Mouse (Mus musculus) midbrain, embryonic 15.5 days (tissue): ENCODE results near the gene Vax2. TPM values are rescaled to one million over a fixed set of nuclear protein-coding genes. Genes with fewer than 3 reads are reported as not detected.

Experiments
- ATAC-seq: fragments of 200-750 bp; cut with Nextera tagmentation; replicated peaks from 2 replicates; pipeline ENCODE4 v1.8.0; 2017; ENCODE audit warnings: moderate TSS enrichment
- H3K27ac ChIP-seq: fragments of 300-500 bp; sonication (generic); 2 replicates; pipeline ENCODE4 v1.5.1; 2015; ENCODE audit warnings: mild to moderate bottlenecking, inconsistent platforms
- H3K27me3 ChIP-seq: fragments of 300-500 bp; sonication (generic); replicated peaks from 2 replicates; pipeline ENCODE4 v1.6.1; 2015; ENCODE audit warnings: inconsistent platforms
- H3K36me3 ChIP-seq: fragments of 300-500 bp; sonication (generic); replicated peaks from 2 replicates; pipeline ENCODE4 v1.6.1; 2015; ENCODE audit warnings: inconsistent platforms
- H3K4me1 ChIP-seq: fragments of 300-500 bp; sonication (generic); 2 replicates; pipeline ENCODE4 v1.6.1; 2015; ENCODE audit warnings: inconsistent platforms
- H3K4me2 ChIP-seq: fragments of 300-500 bp; sonication (generic); 2 replicates; pipeline ENCODE4 v1.6.1; 2015; ENCODE audit warnings: inconsistent platforms, mild to moderate bottlenecking, moderate library complexity
- H3K4me3 ChIP-seq: fragments of 300-500 bp; sonication (generic); 2 replicates; pipeline ENCODE4 v1.5.1; 2015; ENCODE audit warnings: mild to moderate bottlenecking, inconsistent platforms
- H3K9ac ChIP-seq: fragments of 300-500 bp; sonication (generic); 2 replicates; pipeline ENCODE4 v1.6.1; 2015; ENCODE audit warnings: mild to moderate bottlenecking, inconsistent platforms
- H3K9me3 ChIP-seq: fragments of 300-500 bp; sonication (generic); 2 replicates; pipeline ENCODE4 v1.6.1; 2016; ENCODE audit warnings: inconsistent platforms
- WGBS: fragments of 180-500 bp; shearing (Covaris S2); methylation state at CpG from one replicate; pipeline ENCODE4 v1.1.7; 2015; ENCODE audit warnings: mixed read lengths; 5-methylcytosine and 5-hydroxymethylcytosine counted together
- polyA plus RNA-seq: library from polyadenylated mRNA; unstranded; fragments of >200 nt; fragmentation: Nextera tagmentation; extraction: Ambion mirVana; gene quantifications from 2 replicates; pipeline ENCODE4 v1.2.1, GENCODE M21; 2015

The Vax2 gene
- polyA plus RNA-seq, 1 experiment from 2014 or later, result 0.18 TPM

- WGBS, result 72% methylated on average over 5 of the region's 5 CpGs
- Histone ChIP-seq H3K36me3 (no peaks in the 10 kb centered on the region), H3K4me1 (no peaks in the 10 kb centered on the region), H3K27me3 (no peaks in the 10 kb centered on the region), H3K4me3 (no peak overlapping the region), H3K9ac (no peak overlapping the region), H3K27ac (no peak overlapping the region), H3K9me3 (no peaks in the 10 kb centered on the region), H3K4me2 (no peak overlapping the region)
- no peak for ATAC-seq
Measured at GRCm38 (mm10) chr6:83744126-83744525, 33.1 kb downstream of the Vax2 start.

GRCm38 (mm10) chr6:83744557-83744956, 33.5 kb downstream of the Vax2 start:
- H3K9ac ChIP-seq, result no peak overlapping the region
- H3K27ac ChIP-seq, result no peak overlapping the region
- H3K9me3 ChIP-seq, result no peaks in the 10 kb centered on the region
- no peaks in the 10 kb centered on the region for H3K4me1 ChIP-seq
- no peaks in the 10 kb centered on the region for H3K36me3 ChIP-seq
- WGBS, result 80% methylated on average over 5 of the region's 5 CpGs
- H3K4me3 ChIP-seq, result no peak overlapping the region
- no peak overlapping the region for H3K4me2 ChIP-seq
- ATAC-seq, result no peak
- H3K27me3 ChIP-seq, result no peaks in the 10 kb centered on the region

DNA sequence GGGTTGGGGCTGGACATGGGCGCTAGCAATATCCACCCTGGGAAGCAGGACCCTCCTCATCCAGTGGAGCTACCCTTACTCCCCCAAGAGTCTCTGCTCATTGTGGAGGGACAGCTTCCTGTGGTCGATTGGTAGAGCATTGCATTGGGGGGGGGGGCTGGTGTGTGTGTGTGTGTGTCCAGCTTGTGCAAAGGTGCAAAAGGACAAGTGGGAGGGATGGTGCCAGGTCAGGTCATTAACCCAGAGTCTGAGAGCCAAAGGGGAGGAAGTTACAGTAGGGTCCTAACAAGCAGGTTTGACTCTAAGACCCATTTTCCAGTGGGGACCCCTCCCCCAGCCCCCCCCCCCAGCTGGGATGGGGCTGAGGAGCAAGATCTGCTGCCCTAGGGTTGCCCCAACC, 34.4 kb downstream of the Vax2 start:
- Histone ChIP-seq H3K4me1 (no peaks in the 10 kb centered on the region), H3K36me3 (no peaks in the 10 kb centered on the region), H3K4me2 (no peak overlapping the region), H3K27me3 (no peaks in the 10 kb centered on the region), H3K27ac (no peak overlapping the region), H3K9ac (no peak overlapping the region), H3K4me3 (no peak overlapping the region), H3K9me3 (no peaks in the 10 kb centered on the region)
- 63% methylated on average over 2 of the region's 2 CpGs for WGBS
- no peak for ATAC-seq

DNA sequence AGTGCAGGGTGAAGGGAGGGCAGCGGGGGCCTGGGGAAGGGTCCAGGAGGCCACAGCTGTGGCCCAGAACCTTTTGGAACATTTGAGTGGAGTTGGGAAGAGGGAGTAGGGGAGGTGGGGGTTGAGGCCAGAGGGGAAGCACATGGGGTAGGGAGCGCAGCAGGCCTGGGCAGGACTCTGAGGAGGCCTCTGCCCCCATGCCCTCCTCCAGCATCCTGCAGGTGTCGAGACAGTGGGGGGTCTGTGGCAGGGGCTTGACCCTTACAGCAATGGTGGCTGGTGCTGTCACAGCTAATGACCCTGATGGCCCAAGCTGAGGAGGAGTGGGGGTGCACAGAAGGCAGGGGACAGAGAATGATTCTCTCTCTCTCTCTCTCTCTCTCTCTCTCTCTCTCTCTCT, 38.2 kb downstream of the Vax2 start:
- no peak for ATAC-seq
- WGBS, result 62% methylated on average over 2 of the region's 3 CpGs
- Histone ChIP-seq H3K4me2 (no peak overlapping the region), H3K27ac (no peak overlapping the region), H3K9me3 (no peaks in the 10 kb centered on the region), H3K4me3 (no peak overlapping the region), H3K36me3 (no peaks in the 10 kb centered on the region), H3K9ac (no peak overlapping the region), H3K27me3 (no peaks in the 10 kb centered on the region; the same call in 1 of the 2 replicates), H3K4me1 (no peaks in the 10 kb centered on the region)

DNA sequence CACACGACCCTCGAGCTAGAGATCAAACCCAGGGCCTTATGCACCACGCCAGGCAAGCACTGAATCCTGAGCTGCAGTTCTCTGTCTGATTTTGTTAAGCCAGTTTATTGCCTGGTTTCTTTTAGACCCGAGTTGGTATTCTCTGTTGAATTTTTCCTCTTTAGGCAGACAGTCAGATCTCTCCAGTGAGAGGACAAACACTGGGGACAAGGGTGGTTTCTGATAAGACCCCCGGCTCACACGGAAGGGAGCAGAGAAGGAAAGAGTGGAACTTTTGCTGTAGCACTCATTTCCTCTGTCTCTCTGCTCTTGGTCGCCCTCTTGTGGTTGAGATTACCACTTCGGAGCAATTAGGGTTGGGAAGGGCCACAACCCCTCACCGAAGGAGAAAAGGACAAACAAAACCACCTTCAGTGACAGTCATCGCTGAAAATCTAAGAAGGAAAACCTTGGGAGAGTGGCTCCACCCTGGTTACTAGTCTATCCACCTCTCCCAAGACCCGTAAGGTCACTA, 39.2 kb downstream of the Vax2 start:
- H3K9ac ChIP-seq, result no peak overlapping the region
- H3K4me3 ChIP-seq, result no peak overlapping the region
- ATAC-seq, result no peak
- peaks cover 1% of the 10 kb centered on the region; the same call in 1 of the 2 replicates for H3K27me3 ChIP-seq
- no peak overlapping the region for H3K27ac ChIP-seq
- H3K4me2 ChIP-seq, result no peak overlapping the region
- no peaks in the 10 kb centered on the region for H3K4me1 ChIP-seq
- H3K36me3 ChIP-seq, result no peaks in the 10 kb centered on the region
- 6% methylated on average over 11 of the region's 11 CpGs for WGBS
- no peaks in the 10 kb centered on the region for H3K9me3 ChIP-seq

DNA sequence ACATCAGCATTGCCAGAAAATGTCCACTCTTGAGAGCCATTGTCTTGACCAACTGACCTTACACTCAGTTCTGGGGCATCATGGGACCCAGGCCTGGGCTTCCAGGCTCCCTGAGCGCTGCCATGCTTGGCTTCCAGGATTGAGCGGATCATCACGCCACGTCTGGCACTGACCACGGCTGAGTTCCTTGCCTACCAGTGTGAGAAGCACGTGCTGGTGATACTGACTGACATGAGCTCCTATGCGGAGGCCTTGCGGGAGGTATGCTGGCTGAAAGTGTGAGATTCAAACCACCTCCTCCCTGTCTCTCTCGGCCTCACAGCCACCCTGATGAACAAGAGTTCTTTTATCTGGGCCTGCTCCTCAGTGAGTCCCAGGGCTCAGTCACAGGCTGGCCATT, 45.0 kb downstream of the Vax2 start:
- H3K27ac ChIP-seq, result no peak overlapping the region
- WGBS, result 72% methylated on average over 9 of the region's 9 CpGs
- peaks cover 5% of the 10 kb centered on the region for H3K4me1 ChIP-seq
- H3K9ac ChIP-seq, result no peak overlapping the region
- no peaks in the 10 kb centered on the region for H3K36me3 ChIP-seq
- peaks cover 39% of the 10 kb centered on the region for H3K27me3 ChIP-seq
- no peak overlapping the region for H3K4me2 ChIP-seq
- H3K9me3 ChIP-seq, result no peaks in the 10 kb centered on the region
- no peak overlapping the region for H3K4me3 ChIP-seq
- ATAC-seq, result no peak

DNA sequence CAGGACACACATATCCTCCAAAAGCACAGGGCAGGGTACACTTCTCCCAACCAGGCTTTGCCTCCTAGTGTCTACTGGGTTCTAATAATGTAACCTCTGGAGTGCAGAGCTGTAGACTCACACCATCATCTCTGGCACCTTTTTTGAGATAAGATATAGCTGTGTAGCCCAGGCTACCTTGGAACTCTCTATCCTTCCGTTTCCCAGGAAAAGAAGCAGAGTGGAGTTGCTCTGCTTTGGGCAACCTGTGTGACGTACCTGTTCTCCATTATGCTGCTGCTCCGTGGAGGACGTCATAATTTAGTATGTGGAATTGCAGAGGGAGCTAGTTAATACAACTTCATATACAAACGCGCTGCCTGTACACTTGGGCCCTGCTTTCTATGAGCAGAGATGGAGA, 51.3 kb downstream of the Vax2 start, which contains the start of gene Ankrd53:
Gene Ankrd53 (plus strand): TSS at position 301 of the 400 bp plus-strand sequence.
- Histone ChIP-seq H3K4me2 (peak within 1 kb of the TSS; percentile 38), H3K27ac (no peak within 1 kb of the TSS), H3K4me1 (peaks cover 10% of the 10 kb centered on the region), H3K9me3 (no peaks in the 10 kb centered on the region), H3K9ac (no peak within 1 kb of the TSS), H3K4me3 (peak within 1 kb of the TSS; percentile 9; the same call in 1 of the 2 replicates), H3K27me3 (peaks cover 60% of the 10 kb centered on the region), H3K36me3 (no peaks in the 10 kb centered on the region)
- WGBS, result 24% methylated on average over 6 of the region's 6 CpGs
- no peak for ATAC-seq

DNA sequence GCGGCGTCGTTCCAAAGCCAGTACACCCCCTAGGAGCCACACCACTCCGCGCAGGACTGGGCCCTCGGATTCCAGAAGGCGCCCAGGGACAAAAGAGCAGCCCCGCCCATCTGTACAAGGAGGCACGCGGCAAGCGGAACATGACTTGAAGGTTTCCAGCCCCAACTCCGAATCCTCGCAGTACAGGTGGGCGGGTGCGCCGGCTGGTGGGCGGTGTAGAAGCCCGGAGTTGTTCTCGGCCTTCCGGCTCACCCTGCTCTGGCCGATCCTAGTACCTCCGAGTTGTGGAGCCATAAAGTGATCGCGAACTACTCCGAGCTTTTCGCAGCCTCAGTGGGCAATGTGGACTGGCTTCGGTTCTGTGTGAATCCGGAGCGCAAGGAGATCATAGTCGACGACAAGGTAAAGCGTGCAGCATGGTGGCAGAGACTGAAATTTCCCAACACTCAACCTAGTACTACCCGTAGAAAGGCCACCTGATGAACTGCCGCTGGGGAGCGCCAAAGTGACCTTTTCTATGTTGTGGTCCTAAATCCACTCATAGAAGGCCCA, 51.9 kb downstream of the Vax2 start:
- no peak overlapping the region for H3K27ac ChIP-seq
- WGBS, result 2% methylated on average over 35 of the region's 35 CpGs
- H3K4me1 ChIP-seq, result peaks cover 9% of the 10 kb centered on the region
- no peaks in the 10 kb centered on the region for H3K9me3 ChIP-seq
- H3K4me2 ChIP-seq, result peak overlapping the region; percentile 38
- no peaks in the 10 kb centered on the region for H3K36me3 ChIP-seq
- H3K27me3 ChIP-seq, result peaks cover 54% of the 10 kb centered on the region
- no peak overlapping the region for H3K9ac ChIP-seq
- peak overlapping the region; percentile 9; the same call in 1 of the 2 replicates for H3K4me3 ChIP-seq
- ATAC-seq, result no peak

GRCm38 (mm10) chr6:83766982-83767381, 55.9 kb downstream of the Vax2 start:
- Histone ChIP-seq H3K9ac (no peak overlapping the region), H3K4me1 (peaks cover 5% of the 10 kb centered on the region), H3K27ac (no peak overlapping the region), H3K4me2 (no peak overlapping the region), H3K36me3 (0 out of 2 replicates have a peak, but pooled peaks cover 8% of the 10 kb centered on the region), H3K27me3 (peaks cover 24% of the 10 kb centered on the region), H3K4me3 (no peak overlapping the region), H3K9me3 (no peaks in the 10 kb centered on the region)
- ATAC-seq, result no peak
- 88% methylated on average over 3 of the region's 3 CpGs for WGBS

GRCm38 (mm10) chr6:83768485-83768884, 57.4 kb downstream of the Vax2 start:
- H3K4me1 ChIP-seq, result peaks cover 6% of the 10 kb centered on the region; the same call in 1 of the 2 replicates
- no peak overlapping the region for H3K9ac ChIP-seq
- no peak overlapping the region for H3K27ac ChIP-seq
- H3K27me3 ChIP-seq, result peaks cover 9% of the 10 kb centered on the region
- ATAC-seq, result no peak
- H3K4me3 ChIP-seq, result no peak overlapping the region
- H3K9me3 ChIP-seq, result no peaks in the 10 kb centered on the region
- H3K36me3 ChIP-seq, result peaks cover 8% of the 10 kb centered on the region; the same call in 1 of the 2 replicates
- 85% methylated on average over 5 of the region's 5 CpGs for WGBS
- no peak overlapping the region for H3K4me2 ChIP-seq

DNA sequence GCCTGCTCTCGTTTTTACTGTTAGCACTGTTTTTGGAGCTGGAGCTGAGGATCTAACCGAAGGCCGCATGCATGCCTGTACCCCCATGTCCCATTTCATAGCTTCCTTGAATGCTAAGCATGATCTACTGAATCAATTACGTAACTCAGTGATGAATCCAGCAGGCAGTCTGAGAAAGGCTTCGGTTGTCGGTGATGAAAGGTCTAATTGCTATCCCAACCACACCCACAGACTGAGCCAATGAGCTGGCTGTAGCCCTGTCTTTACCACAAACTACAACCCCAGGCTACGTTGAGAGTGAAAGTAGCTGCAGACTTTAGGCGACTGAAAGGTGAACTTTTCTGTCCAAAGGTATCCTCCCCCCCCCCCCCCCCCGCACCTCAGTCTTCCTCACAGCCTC, 63.1 kb downstream of the Vax2 start:
- Histone ChIP-seq H3K9ac (no peak overlapping the region), H3K4me3 (peak overlapping the region; percentile 93; the same call in 1 of the 2 replicates)

GRCm38 (mm10) chr6:83774781-83775563, 63.9 kb downstream of the Vax2 start:
- Histone ChIP-seq H3K4me1 (peaks cover 27% of the 10 kb centered on the region), H3K36me3 (peaks cover 5% of the 10 kb centered on the region; the same call in 1 of the 2 replicates), H3K27me3 (no peaks in the 10 kb centered on the region), H3K4me2 (peak overlapping the region; percentile 84), H3K27ac (peak overlapping the region; percentile 86), H3K4me3 (peak overlapping the region; percentile 93), H3K9me3 (no peaks in the 10 kb centered on the region), H3K9ac (peak overlapping the region; percentile 96)
- WGBS, result 2% methylated on average over 14 of the region's 14 CpGs
- ATAC-seq, result peak; percentile 58

More for the DNA sequence above, 63.1 kb downstream of the Vax2 start:
- 73% methylated on average over 8 of the region's 9 CpGs for WGBS
- peaks cover 27% of the 10 kb centered on the region for H3K4me1 ChIP-seq
- no peak overlapping the region for H3K27ac ChIP-seq
- H3K9me3 ChIP-seq, result no peaks in the 10 kb centered on the region
- H3K36me3 ChIP-seq, result peaks cover 8% of the 10 kb centered on the region; the same call in 1 of the 2 replicates
- H3K4me2 ChIP-seq, result peak overlapping the region; percentile 84
- no peaks in the 10 kb centered on the region for H3K27me3 ChIP-seq
- no peak for ATAC-seq
